Mouse (Mus musculus) megakaryocyte-erythroid progenitor cell, adult 5 weeks (primary cell): ENCODE results near the gene Arhgap8. TPM values are rescaled to one million over a fixed set of nuclear protein-coding genes. Genes with fewer than 3 reads are reported as not detected.

Experiments used
- polyA plus RNA-seq: library from polyadenylated mRNA; stranded (reverse); fragments of >175 nt; gene quantifications from 2 replicates; pipeline ENCODE4 v1.2.3, GENCODE M21; 2012

The Arhgap8 gene
- 0.14 TPM in 1 of 2 replicates, not detected in the other for polyA plus RNA-seq

DNA sequence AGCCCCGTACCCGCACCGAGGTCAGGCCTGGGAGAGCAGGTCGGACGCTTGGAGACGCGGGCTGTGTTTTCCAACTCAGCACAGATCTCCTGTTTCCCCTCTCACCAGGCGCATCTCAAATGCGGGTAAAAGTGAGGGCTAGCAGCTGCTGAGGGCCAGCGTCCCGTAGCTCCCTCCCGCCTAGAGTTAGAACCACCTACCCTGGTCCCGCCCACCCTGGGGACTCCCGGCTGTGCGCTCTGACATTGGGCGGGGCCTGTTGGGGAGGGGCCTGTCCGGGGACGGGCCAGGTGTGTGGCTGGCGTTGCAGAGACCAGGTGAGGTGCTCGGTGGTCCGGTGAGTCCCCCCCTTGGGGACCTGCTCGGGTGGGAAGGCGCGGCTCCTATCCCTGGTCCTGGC lies at the start of gene Arhgap8:
TSS of gene Arhgap8 (plus strand) at position 262 of the 400 bp plus-strand sequence.

Other genes starting within 250 kb of the Arhgap8 start
- 3.7 and 4.0 TPM in 2 replicates for gene Rtl6, start 162.2 kb upstream of the Arhgap8 start, polyA plus RNA-seq
- 58.0 and 59.3 TPM in 2 replicates for gene Prr5, start 50.4 kb upstream of the Arhgap8 start, polyA plus RNA-seq
- 1.9 and 3.3 TPM in 2 replicates for gene Phf21b, start 136.0 kb downstream of the Arhgap8 start, polyA plus RNA-seq
- 0.02 and 0.03 TPM in 2 replicates for gene Gm29666, start 200.0 kb downstream of the Arhgap8 start, polyA plus RNA-seq
- 18.2 and 19.1 TPM in 2 replicates for gene Nup50, start 203.4 kb downstream of the Arhgap8 start, polyA plus RNA-seq